Mouse (Mus musculus) liver, embryonic 18 days (tissue): ENCODE measurements around the gene Tssc4. TPM values are rescaled to one million over a fixed set of nuclear protein-coding genes. Genes with fewer than 3 reads are reported as not detected.

ENCODE experiments used
- polyA plus RNA-seq: library from polyadenylated mRNA; depleted of rRNA; stranded (reverse); fragments of >200 nt; gene quantifications from 2 replicates; pipeline ENCODE4 v1.2.3, GENCODE M21; 2012; rRNA removed

The Tssc4 gene
- polyA plus RNA-seq = 31.5 and 31.9 TPM in 2 replicates

GRCm38 (mm10) chr7:143068882-143069591, at the start of gene Tssc4:
Tssc4 (plus strand) TSS chr7:143069249.

DNA sequence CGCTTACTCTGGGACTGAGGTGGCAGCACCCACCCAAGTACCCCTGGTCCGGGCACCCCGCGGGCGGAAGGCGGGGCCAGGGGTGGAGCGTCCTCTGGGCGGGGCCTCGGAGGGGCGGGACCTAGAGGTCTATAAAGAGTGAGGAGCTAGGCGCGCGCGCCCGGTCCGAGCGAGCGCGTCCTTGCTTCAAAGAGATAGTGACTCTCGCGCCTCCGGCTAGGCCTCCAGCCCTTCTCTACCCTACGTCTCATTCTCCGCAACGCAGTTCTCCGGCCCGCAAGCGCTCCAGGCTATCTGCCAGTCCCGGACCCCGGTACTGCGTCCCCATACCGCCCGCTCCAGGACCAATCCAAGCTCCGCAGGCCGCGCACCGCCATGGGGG, 16.4 kb upstream of the Tssc4 start, which contains the start of gene Cd81:
Gene Cd81, plus strand, starts transcription at position 114 of the 382 bp plus-strand sequence.

DNA sequence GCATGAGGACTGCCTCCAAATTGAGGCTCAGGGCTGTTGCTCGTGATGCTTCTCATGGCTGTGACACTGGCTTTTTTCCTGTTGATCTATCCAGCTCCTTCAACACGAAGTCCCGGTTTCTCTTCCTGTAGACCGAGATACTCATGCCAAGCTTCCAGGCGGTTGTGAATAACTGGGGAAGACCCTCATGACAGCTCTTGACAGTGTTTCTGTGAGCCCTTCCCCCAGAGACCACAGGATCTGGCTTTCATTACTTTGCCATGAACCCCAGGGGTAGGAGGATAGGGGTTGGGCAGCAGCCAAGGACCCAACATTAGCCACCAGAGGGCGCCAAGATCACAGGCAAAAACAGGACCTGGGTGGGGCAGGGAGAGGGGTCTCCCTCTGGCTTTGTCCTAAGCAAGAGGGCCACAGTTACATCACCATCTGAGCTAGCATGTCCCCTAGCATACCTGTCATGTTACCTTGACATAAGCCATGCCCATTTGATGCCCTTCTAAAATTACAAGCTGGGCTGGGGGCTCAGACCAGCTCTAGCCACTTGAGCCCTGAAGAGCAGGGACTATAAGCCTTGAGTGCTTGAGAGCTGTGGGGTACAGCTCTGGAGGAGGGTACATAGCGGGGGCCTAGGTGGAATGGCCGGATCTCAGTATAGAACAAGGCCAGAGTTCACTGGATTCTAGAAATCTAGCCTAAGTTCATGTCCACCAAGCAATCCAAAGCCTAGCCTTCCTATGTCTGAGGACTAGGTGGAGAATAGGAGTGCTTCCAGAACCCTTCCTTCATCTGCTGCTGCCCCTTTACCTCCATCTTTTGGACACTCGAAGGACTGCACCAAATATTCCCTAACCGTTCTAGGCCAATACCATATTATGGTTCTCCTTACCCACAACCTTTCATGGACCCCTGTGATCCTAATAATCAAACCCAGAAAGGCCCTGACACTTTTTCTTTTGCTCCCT, 25.8 kb downstream of the Tssc4 start, which contains the start of gene Trpm5:
Gene Trpm5, minus strand, starts transcription at position 51 of the 962 bp plus-strand sequence.

DNA sequence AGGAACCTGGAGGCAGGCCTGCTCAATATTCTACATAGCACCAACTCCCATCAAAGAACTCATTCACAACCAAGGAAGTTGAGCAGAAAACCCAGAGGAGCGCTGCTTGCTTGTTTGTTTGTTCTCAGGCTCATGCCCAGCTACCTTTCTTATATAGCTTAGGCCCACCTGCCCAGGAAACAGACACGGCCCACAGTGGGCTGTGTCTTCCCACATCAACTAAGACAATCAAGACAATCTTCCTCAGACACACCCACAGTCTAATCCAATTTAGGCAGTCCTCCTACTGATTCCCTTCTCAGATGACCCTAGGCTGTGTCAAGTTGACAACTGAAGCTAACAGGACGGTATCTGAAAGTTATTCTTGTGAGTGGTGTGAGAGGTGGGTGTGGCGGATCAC, 37.0 kb downstream of the Tssc4 start, which contains the start of gene Kcnq1:
Gene Kcnq1, plus strand, starts transcription at position 301 of the 400 bp plus-strand sequence.

Other genes with a start within 250 kb of the Tssc4 start
- 0.02 and 0.04 TPM in 2 replicates for gene Th, start 138.1 kb upstream of the Tssc4 start, polyA plus RNA-seq
- gene Ascl2, start 100.0 kb upstream of the Tssc4 start, polyA plus RNA-seq = 0.14 and 0.26 TPM in 2 replicates
- 19.7 and 22.4 TPM in 2 replicates for gene Tspan32, start 64.2 kb upstream of the Tssc4 start, polyA plus RNA-seq
- 105 and 109 TPM in 2 replicates for gene Cd81, start 16.5 kb upstream of the Tssc4 start, polyA plus RNA-seq
- 0.28 and 0.34 TPM in 2 replicates for gene Trpm5, start 25.4 kb downstream of the Tssc4 start, polyA plus RNA-seq
- gene Kcnq1, start 37.1 kb downstream of the Tssc4 start, polyA plus RNA-seq = 0.44 and 1.0 TPM in 2 replicates